Mouse (Mus musculus): ENCODE results near the gene Abca9. TPM values are rescaled to one million over a fixed set of nuclear protein-coding genes. Genes with fewer than 3 reads are reported as not detected.

Abca9 gene
- 1 to 10 TPM in 1 of 2 experiments, under 1 TPM in 1; under 0.01 to 5.9 TPM for polyA plus RNA-seq (2012; fragmentation: generic; extraction: Trizol)

GRCm38 (mm10) chr11:110167459-110168251 is at the start of gene Abca9:
Gene Abca9, minus strand, starts transcription at chr11:110168196.

DNA sequence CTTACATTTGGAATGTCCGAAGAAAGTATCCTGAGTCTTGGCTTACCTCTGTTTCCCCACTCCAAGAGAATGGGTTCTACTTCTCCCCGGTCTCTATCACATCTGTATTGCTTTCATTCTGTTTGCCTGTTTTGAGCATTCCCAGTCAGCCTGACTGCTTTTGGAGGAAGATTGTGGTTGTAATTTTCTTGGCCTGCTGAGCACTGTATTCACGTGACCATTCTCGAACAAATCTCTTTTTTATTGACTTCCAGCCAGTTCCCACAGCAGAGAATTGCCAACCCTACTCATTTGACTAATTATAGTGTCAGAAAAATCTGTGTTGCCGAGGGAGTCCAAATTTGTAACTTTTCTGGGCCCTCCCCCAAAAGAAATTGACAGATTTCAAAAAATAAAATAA is 72.1 kb downstream of the Abca9 start, which contains the start of gene Abca8a:
TSS of gene Abca8a (minus strand) at position 121 of the 400 bp plus-strand sequence.

Other genes starting within 250 kb of the Abca9 start
- under 1 TPM; 0.01 to 0.94 TPM for gene Abca8b, start 172.4 kb downstream of the Abca9 start, polyA plus RNA-seq (2012; fragmentation: generic; extraction: Trizol)
- gene Abca8a, start 72.2 kb downstream of the Abca9 start, polyA plus RNA-seq (2012; fragmentation: generic; extraction: Trizol) = 1 to 10 TPM in 1 of 2 experiments, not detected in 1; 1.5 TPM
- not detected for gene Abca6, start 83.6 kb upstream of the Abca9 start, polyA plus RNA-seq (2012; fragmentation: generic; extraction: Trizol)
- 1 to 10 TPM in 1 of 2 experiments, under 1 TPM in 1; 0.08 to 1.1 TPM for gene Abca5, start 169.5 kb upstream of the Abca9 start, polyA plus RNA-seq (2012; fragmentation: generic; extraction: Trizol)
- gene Map2k6, start 230.9 kb upstream of the Abca9 start, polyA plus RNA-seq (2012; fragmentation: generic; extraction: Trizol) = 10 to 100 TPM in 1 of 2 experiments, 1 to 10 TPM in 1; 2.6 to 14.5 TPM